Mouse (Mus musculus) hindbrain, embryonic 15.5 days (tissue): ENCODE data around the gene Atg101. TPM values are rescaled to one million over a fixed set of nuclear protein-coding genes. Genes with fewer than 3 reads are reported as not detected.
"Not testable (repeated sequence)": the region's sequence is repeated elsewhere in the genome, so short reads cannot be mapped to it uniquely, and the experiment has no call there.

Source experiments
- ATAC-seq: fragments of 200-750 bp; cut with Nextera tagmentation; 2 replicates; pipeline ENCODE4 v1.8.0; 2017; ENCODE audit warnings: low read depth, moderate number of reproducible peaks, moderate TSS enrichment; ENCODE audit not compliant: low FRiP score
- H3K27ac ChIP-seq: fragments of 300-500 bp; sonication (generic); replicated peaks from 2 replicates; pipeline ENCODE4 v1.5.1; 2015; ENCODE audit warnings: mild to moderate bottlenecking, inconsistent platforms
- H3K27me3 ChIP-seq: fragments of 300-500 bp; sonication (generic); 2 replicates; pipeline ENCODE4 v1.6.1; 2015; ENCODE audit warnings: control low read depth, inconsistent platforms
- H3K36me3 ChIP-seq: fragments of 300-500 bp; sonication (generic); 2 replicates; pipeline ENCODE4 v1.6.1; 2015; ENCODE audit warnings: control low read depth, inconsistent platforms
- H3K4me1 ChIP-seq: fragments of 300-500 bp; sonication (generic); replicated peaks from 2 replicates; pipeline ENCODE4 v1.6.1; 2015; ENCODE audit warnings: control low read depth, inconsistent platforms
- H3K4me2 ChIP-seq: fragments of 300-500 bp; sonication (generic); 2 replicates; pipeline ENCODE4 v1.6.1; 2015; ENCODE audit warnings: moderate library complexity, mild to moderate bottlenecking, inconsistent platforms
- H3K4me3 ChIP-seq: fragments of 300-500 bp; sonication (generic); 2 replicates; pipeline ENCODE4 v1.5.1; 2015; ENCODE audit warnings: mild to moderate bottlenecking, inconsistent platforms
- H3K9ac ChIP-seq: fragments of 300-500 bp; sonication (generic); 2 replicates; pipeline ENCODE4 v1.6.1; 2015; ENCODE audit warnings: inconsistent platforms
- H3K9me3 ChIP-seq: fragments of 300-500 bp; sonication (generic); 2 replicates; pipeline ENCODE4 v1.6.1; 2016; ENCODE audit warnings: control low read depth, inconsistent platforms
- WGBS: fragments of 180-500 bp; shearing (Covaris S2); methylation state at CpG from one replicate; pipeline ENCODE4 v1.1.7; 2015; 5-methylcytosine and 5-hydroxymethylcytosine counted together
- polyA plus RNA-seq: library from polyadenylated mRNA; unstranded; fragments of >200 nt; fragmentation: Nextera tagmentation; extraction: Ambion mirVana; gene quantifications from 2 replicates; pipeline ENCODE4 v1.2.1, GENCODE M21; 2015

The Atg101 gene
- polyA plus RNA-seq, 1 experiment from 2014 or later = 75.5 TPM

- no peak for ATAC-seq
- Histone ChIP-seq H3K36me3 (no peaks in the 10 kb centered on the region), H3K4me2 (no peak overlapping the region), H3K27me3 (no peaks in the 10 kb centered on the region), H3K9me3 (no peaks in the 10 kb centered on the region), H3K4me3 (no peak overlapping the region), H3K9ac (no peak overlapping the region), H3K4me1 (peaks cover 4% of the 10 kb centered on the region; the same call in 1 of the 2 replicates), H3K27ac (no peak overlapping the region)
- WGBS = 73% methylated on average over 6 of the region's 6 CpGs
Measured at GRCm38 (mm10) chr15:101320618-101321041, 36.6 kb downstream of the Atg101 start.

- H3K4me2 ChIP-seq = no peak overlapping the region
- H3K9me3 ChIP-seq = no peaks in the 10 kb centered on the region
- no peak overlapping the region for H3K9ac ChIP-seq
- WGBS = 79% methylated on average over 5 of the region's 5 CpGs
- H3K27me3 ChIP-seq = no peaks in the 10 kb centered on the region
- no peaks in the 10 kb centered on the region for H3K4me1 ChIP-seq
- no peak overlapping the region for H3K4me3 ChIP-seq
- H3K27ac ChIP-seq = no peak overlapping the region
- no peak for ATAC-seq
- H3K36me3 ChIP-seq = no peaks in the 10 kb centered on the region
Measured at GRCm38 (mm10) chr15:101321126-101321525, 37.1 kb downstream of the Atg101 start.

- Histone ChIP-seq H3K27me3 (0 out of 2 replicates have a peak, but pooled peaks cover 2% of the 10 kb centered on the region), H3K4me1 (no peaks in the 10 kb centered on the region), H3K4me2 (no peak overlapping the region), H3K27ac (no peak overlapping the region), H3K9me3 (no peaks in the 10 kb centered on the region), H3K4me3 (no peak overlapping the region), H3K36me3 (no peaks in the 10 kb centered on the region), H3K9ac (no peak overlapping the region)
- ATAC-seq = no peak
- 83% methylated on average over 5 of the region's 5 CpGs for WGBS
Measured at GRCm38 (mm10) chr15:101322106-101322505, 38.0 kb downstream of the Atg101 start.

GRCm38 (mm10) chr15:101322640-101323039 is 38.6 kb downstream of the Atg101 start:
- 89% methylated on average over 7 of the region's 7 CpGs for WGBS

GRCm38 (mm10) chr15:101323511-101323910 is 39.4 kb downstream of the Atg101 start:
- H3K9me3 ChIP-seq = no peaks in the 10 kb centered on the region
- no peak for ATAC-seq

More at GRCm38 (mm10) chr15:101322640-101323039, 38.6 kb downstream of the Atg101 start:
- ATAC-seq = no peak
- Histone ChIP-seq H3K4me3 (no peak overlapping the region), H3K4me1 (no peaks in the 10 kb centered on the region), H3K27me3 (0 out of 2 replicates have a peak, but pooled peaks cover 2% of the 10 kb centered on the region), H3K9me3 (no peaks in the 10 kb centered on the region), H3K27ac (no peak overlapping the region), H3K4me2 (no peak overlapping the region), H3K36me3 (no peaks in the 10 kb centered on the region), H3K9ac (no peak overlapping the region)

GRCm38 (mm10) chr15:101324409-101324808 is 40.3 kb downstream of the Atg101 start:
- H3K27me3 ChIP-seq, H3K4me2 ChIP-seq, ATAC-seq, H3K36me3 ChIP-seq, H3K9me3 ChIP-seq, H3K4me3 ChIP-seq, H3K27ac ChIP-seq, H3K9ac ChIP-seq, H3K4me1 ChIP-seq: not testable (repeated sequence)

More at GRCm38 (mm10) chr15:101323511-101323910, 39.4 kb downstream of the Atg101 start:
- H3K4me1 ChIP-seq = no peaks in the 10 kb centered on the region
- H3K9ac ChIP-seq = no peak overlapping the region
- H3K36me3 ChIP-seq = no peaks in the 10 kb centered on the region
- no peak overlapping the region for H3K27ac ChIP-seq
- H3K4me2 ChIP-seq = no peak overlapping the region
- H3K27me3 ChIP-seq = 0 out of 2 replicates have a peak, but pooled peaks cover 2% of the 10 kb centered on the region
- 97% methylated on average over 5 of the region's 5 CpGs for WGBS
- H3K4me3 ChIP-seq = no peak overlapping the region

- Histone ChIP-seq H3K9ac (no peak overlapping the region), H3K4me1 (no peaks in the 10 kb centered on the region), H3K4me3 (no peak overlapping the region), H3K9me3 (no peaks in the 10 kb centered on the region), H3K4me2 (no peak overlapping the region), H3K36me3 (no peaks in the 10 kb centered on the region), H3K27ac (no peak overlapping the region), H3K27me3 (0 out of 2 replicates have a peak, but pooled peaks cover 2% of the 10 kb centered on the region)
- 42% methylated on average over 10 of the region's 10 CpGs for WGBS
- no peak for ATAC-seq
Measured at GRCm38 (mm10) chr15:101325991-101326534, 42.0 kb downstream of the Atg101 start.

- H3K9ac ChIP-seq = no peak overlapping the region
- no peak overlapping the region for H3K4me3 ChIP-seq
- H3K36me3 ChIP-seq = no peaks in the 10 kb centered on the region
- H3K27me3 ChIP-seq = 0 out of 2 replicates have a peak, but pooled peaks cover 2% of the 10 kb centered on the region
- peak; percentile 54; the same call in 1 of the 2 replicates for ATAC-seq
- no peak overlapping the region for H3K27ac ChIP-seq
- H3K4me1 ChIP-seq = no peaks in the 10 kb centered on the region
- 5% methylated on average over 6 of the region's 6 CpGs for WGBS
- no peak overlapping the region for H3K4me2 ChIP-seq
- H3K9me3 ChIP-seq = no peaks in the 10 kb centered on the region
Measured at GRCm38 (mm10) chr15:101327282-101327681, 43.2 kb downstream of the Atg101 start.

- Histone ChIP-seq H3K4me1 (no peaks in the 10 kb centered on the region), H3K27me3 (0 out of 2 replicates have a peak, but pooled peaks cover 2% of the 10 kb centered on the region), H3K4me3 (no peak overlapping the region), H3K4me2 (no peak overlapping the region), H3K27ac (no peak overlapping the region), H3K36me3 (no peaks in the 10 kb centered on the region), H3K9me3 (no peaks in the 10 kb centered on the region), H3K9ac (no peak overlapping the region)
- WGBS = 62% methylated on average over 3 of the region's 3 CpGs
- no peak for ATAC-seq
Measured at GRCm38 (mm10) chr15:101328876-101329563, 44.9 kb downstream of the Atg101 start.

GRCm38 (mm10) chr15:101329564-101329892 is 45.5 kb downstream of the Atg101 start:
- WGBS = 45% methylated on average over 3 of the region's 3 CpGs

GRCm38 (mm10) chr15:101331090-101331489 is 47.0 kb downstream of the Atg101 start:
- H3K36me3 ChIP-seq = no peaks in the 10 kb centered on the region
- 81% methylated on average over 4 of the region's 4 CpGs for WGBS
- ATAC-seq = no peak

More at GRCm38 (mm10) chr15:101329564-101329892, 45.5 kb downstream of the Atg101 start:
- Histone ChIP-seq H3K9ac (no peak overlapping the region), H3K36me3 (no peaks in the 10 kb centered on the region), H3K27me3 (0 out of 2 replicates have a peak, but pooled peaks cover 2% of the 10 kb centered on the region), H3K4me3 (no peak overlapping the region), H3K4me2 (no peak overlapping the region), H3K27ac (no peak overlapping the region), H3K4me1 (no peaks in the 10 kb centered on the region), H3K9me3 (no peaks in the 10 kb centered on the region)
- ATAC-seq = no peak

GRCm38 (mm10) chr15:101332370-101332769 is 48.3 kb downstream of the Atg101 start:
- H3K4me2 ChIP-seq = no peak overlapping the region
- H3K4me3 ChIP-seq = no peak overlapping the region
- WGBS = 75% methylated on average over 4 of the region's 4 CpGs
- H3K4me1 ChIP-seq = no peaks in the 10 kb centered on the region
- no peaks in the 10 kb centered on the region for H3K36me3 ChIP-seq
- H3K9ac ChIP-seq = no peak overlapping the region
- H3K9me3 ChIP-seq = no peaks in the 10 kb centered on the region
- ATAC-seq = no peak
- no peak overlapping the region for H3K27ac ChIP-seq
- no peaks in the 10 kb centered on the region for H3K27me3 ChIP-seq

More at GRCm38 (mm10) chr15:101331090-101331489, 47.0 kb downstream of the Atg101 start:
- Histone ChIP-seq H3K27me3 (0 out of 2 replicates have a peak, but pooled peaks cover 2% of the 10 kb centered on the region), H3K4me3 (no peak overlapping the region), H3K9me3 (no peaks in the 10 kb centered on the region), H3K4me2 (no peak overlapping the region), H3K4me1 (no peaks in the 10 kb centered on the region), H3K9ac (no peak overlapping the region), H3K27ac (no peak overlapping the region)
